Mouse (Mus musculus): ENCODE measurements around the gene Bpifc. TPM values are rescaled to one million over a fixed set of nuclear protein-coding genes. Genes with fewer than 3 reads are reported as not detected.

The Bpifc gene
- polyA plus RNA-seq, 1 experiment from 2014 or later = not detected

DNA sequence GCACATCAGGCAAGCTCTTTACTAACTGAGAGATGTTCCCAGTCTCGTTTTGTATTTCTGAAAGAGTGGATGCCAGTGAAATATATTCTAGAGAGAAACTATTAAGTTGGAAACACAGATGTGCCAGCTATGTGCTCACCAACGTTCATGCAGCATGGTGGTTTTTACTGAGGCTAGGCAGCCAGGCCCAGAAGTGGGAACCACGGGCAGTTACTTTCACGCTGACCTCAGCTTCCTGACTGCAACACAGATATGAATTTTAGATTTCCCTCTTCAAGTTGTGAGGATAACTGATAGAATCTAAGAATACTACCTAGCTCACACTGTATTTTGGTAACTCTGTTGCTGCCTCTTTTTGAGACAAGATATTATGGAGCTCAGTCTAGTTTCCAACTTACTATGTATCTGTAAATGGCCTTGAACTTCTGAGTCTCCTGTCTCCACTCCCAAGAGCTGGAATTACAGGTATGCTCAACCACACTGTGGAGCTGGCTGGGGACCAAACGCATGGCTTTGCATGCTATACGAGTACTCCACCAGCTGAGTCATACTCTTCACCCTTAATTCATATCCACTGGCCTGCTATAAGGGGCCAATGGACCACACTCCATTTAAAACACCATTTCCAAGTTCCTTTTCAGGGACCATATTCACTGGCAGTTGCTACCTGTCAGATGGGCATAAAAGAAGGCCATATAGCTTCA, 22.1 kb downstream of the Bpifc start:
- Histone ChIP-seq H3K27me3 (ENCODE audit: insufficient read depth, low read length) (no peaks in the 10 kb centered on the region), H3K27ac (ENCODE audit: low read depth) (no peak overlapping the region), H3K4me1 (ENCODE audit: insufficient read depth) (no peaks in the 10 kb centered on the region), H3K36me3 (replicated peaks; ENCODE audit: insufficient read depth, low read length) (no peaks in the 10 kb centered on the region), H3K4me2 (ENCODE audit: low read depth, low read length) (no peak overlapping the region), H3K9me3 (ENCODE audit: low read length) (no peaks in the 10 kb centered on the region), H3K4me3 (ENCODE audit: low read depth, low read length) (no peak overlapping the region), H3K9ac (replicated peaks) (no peak overlapping the region)
- DNase-seq (no peak), ATAC-seq (no peak)
- 34% methylated on average over 6 of the region's 6 CpGs for WGBS (ENCODE audit: insufficient replicate concordance)
- TF ChIP-seq CTCF (IDR thresholded peaks at IDR 0.05; ENCODE audit: low read depth) = no peak
- TF ChIP-seq EP300 (IDR thresholded peaks at IDR 0.05; ENCODE audit: low read depth) = no peak

DNA sequence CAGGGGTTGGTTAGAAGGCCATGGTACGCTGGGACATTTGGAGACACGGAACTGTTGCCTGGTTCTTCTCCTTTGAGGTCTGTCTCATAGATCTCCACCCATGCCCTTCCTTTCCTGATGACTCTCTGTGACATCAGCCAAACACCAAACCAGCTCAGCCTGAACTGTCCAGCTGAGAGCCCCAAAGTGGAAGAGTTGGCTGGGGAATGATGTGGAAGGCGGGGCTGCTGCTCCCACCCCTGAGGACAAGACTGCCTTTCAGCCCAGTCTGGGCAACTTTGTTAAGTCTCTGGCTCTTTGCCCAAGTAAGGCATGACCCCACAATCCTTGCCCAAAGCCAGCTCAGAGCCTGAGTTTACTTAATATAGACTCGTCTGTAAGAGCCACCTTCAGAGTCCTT, 38.8 kb downstream of the Bpifc start:
- Histone ChIP-seq H3K4me2 (ENCODE audit: low read depth, low read length) (no peak overlapping the region), H3K36me3 (replicated peaks; ENCODE audit: insufficient read depth, low read length) (no peaks in the 10 kb centered on the region), H3K9me3 (ENCODE audit: low read length) (no peaks in the 10 kb centered on the region), H3K4me1 (ENCODE audit: insufficient read depth) (no peaks in the 10 kb centered on the region), H3K9ac (replicated peaks) (no peak overlapping the region), H3K27ac (ENCODE audit: low read depth) (no peak overlapping the region), H3K4me3 (ENCODE audit: low read depth, low read length) (no peak overlapping the region), H3K27me3 (ENCODE audit: insufficient read depth, low read length) (no peaks in the 10 kb centered on the region)
- no peak for DNase-seq
- 65% methylated on average over 4 of the region's 4 CpGs for whole genome bisulfite sequencing (ENCODE audit: insufficient replicate concordance)
- TF ChIP-seq EP300 (IDR thresholded peaks at IDR 0.05; ENCODE audit: low read depth) (no peak), CTCF (IDR thresholded peaks at IDR 0.05; ENCODE audit: low read depth) (no peak)
- no peak for ATAC-seq

DNA sequence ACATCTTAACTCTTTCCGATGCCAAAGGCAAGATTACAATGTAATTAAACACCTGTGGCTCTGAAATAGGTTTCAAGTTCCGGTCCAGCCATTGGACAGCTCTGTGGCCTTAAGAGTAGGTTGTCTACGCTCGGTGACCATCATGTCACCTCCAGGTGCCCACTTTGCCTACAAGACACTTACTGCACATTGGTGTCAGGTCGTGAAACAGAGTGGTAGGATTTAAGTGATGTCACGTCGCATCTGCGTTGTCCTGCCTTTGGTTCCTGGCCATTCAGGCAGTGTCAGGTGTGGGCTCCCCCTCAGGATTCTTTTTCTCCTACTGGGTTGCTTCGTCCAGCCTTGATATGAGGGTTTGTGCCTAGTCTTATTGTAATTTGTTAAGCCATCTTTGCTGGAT, 39.9 kb downstream of the Bpifc start:
- H3K27me3 ChIP-seq (ENCODE audit: insufficient read depth, low read length) = no peaks in the 10 kb centered on the region
- no peaks in the 10 kb centered on the region for H3K9me3 ChIP-seq (ENCODE audit: low read length)
- DNase-seq (no peak), ATAC-seq (no peak)
- no peaks in the 10 kb centered on the region for H3K36me3 ChIP-seq (replicated peaks; ENCODE audit: insufficient read depth, low read length)
- H3K4me3 ChIP-seq (ENCODE audit: low read depth, low read length) = no peak overlapping the region
- H3K4me2 ChIP-seq (ENCODE audit: low read depth, low read length) = no peak overlapping the region
- no peaks in the 10 kb centered on the region for H3K4me1 ChIP-seq (ENCODE audit: insufficient read depth)
- H3K27ac ChIP-seq (ENCODE audit: low read depth) = no peak overlapping the region
- 76% methylated on average over 9 of the region's 9 CpGs for WGBS (ENCODE audit: insufficient replicate concordance)
- no peak for TF ChIP-seq CTCF (IDR thresholded peaks at IDR 0.05; ENCODE audit: low read depth)
- TF ChIP-seq EP300 (IDR thresholded peaks at IDR 0.05; ENCODE audit: low read depth) = no peak
- no peak overlapping the region for H3K9ac ChIP-seq (replicated peaks)

DNA sequence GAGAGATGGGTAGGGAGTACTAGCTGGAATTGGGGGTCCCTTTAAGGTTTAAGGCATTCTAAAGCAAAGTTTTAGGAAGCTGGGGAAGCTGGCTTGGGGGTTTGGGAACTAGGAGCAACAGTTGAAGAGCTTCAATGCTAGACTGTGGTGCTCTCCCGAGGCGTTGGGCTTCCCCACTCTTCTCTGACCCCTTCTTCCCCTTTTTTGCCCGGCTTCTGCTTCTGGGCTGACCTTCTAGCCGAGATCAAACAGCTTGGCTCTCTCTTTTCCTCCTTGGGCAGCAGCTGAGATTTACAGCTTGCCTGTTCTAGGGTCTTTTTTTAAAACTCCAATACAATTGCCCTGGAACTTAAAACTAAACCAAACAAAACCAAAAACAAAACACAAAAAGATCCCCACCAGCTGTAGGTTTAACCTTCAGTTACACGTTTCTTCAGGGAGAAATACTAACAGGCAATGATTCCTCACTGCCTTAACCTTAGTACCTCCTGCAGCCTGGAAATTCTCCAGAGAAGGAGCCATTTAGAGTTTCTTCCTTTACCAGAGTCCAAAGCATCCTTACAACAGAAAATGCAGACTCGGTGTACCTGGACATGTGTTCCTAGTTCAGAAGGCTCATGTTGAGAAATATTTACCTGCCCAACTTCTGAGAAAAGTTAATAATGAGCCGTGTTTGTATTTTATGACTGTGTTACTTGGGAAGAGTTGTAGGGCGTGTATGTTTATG, 41.6 kb downstream of the Bpifc start:
- TF ChIP-seq CTCF (IDR thresholded peaks at IDR 0.05; ENCODE audit: low read depth) = no peak
- TF ChIP-seq EP300 (IDR thresholded peaks at IDR 0.05; ENCODE audit: low read depth) = no peak
- H3K4me3 ChIP-seq (ENCODE audit: low read depth, low read length) = no peak overlapping the region
- H3K27ac ChIP-seq (ENCODE audit: low read depth) = no peak overlapping the region
- no peaks in the 10 kb centered on the region for H3K36me3 ChIP-seq (replicated peaks; ENCODE audit: insufficient read depth, low read length)
- H3K9me3 ChIP-seq (ENCODE audit: low read length) = no peaks in the 10 kb centered on the region
- 30% methylated on average over 8 of the region's 8 CpGs for WGBS (ENCODE audit: insufficient replicate concordance)
- ATAC-seq (no peak), DNase-seq (no peak)
- H3K9ac ChIP-seq (replicated peaks) = no peak overlapping the region
- no peaks in the 10 kb centered on the region for H3K27me3 ChIP-seq (ENCODE audit: insufficient read depth, low read length)
- no peaks in the 10 kb centered on the region for H3K4me1 ChIP-seq (ENCODE audit: insufficient read depth)
- H3K4me2 ChIP-seq (ENCODE audit: low read depth, low read length) = no peak overlapping the region

DNA sequence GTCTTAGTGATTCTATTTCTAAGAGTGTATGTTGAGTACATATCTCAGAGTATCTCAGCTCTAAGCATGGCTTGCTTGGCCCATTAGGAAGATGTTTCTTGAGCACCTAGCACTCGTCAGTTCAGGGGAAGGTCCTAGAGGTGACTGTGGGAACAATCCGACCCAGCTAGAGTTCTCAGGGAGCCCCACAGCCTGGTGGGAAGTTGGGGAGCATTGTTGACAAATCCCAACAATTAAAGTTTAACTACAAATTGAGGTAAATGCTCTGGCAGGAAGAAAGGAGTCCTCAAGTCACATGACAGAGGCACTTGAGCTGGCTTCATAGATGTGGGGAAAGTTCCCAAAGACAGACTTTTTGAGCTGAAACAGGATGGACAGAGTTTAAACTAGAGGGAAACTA, 43.0 kb downstream of the Bpifc start:
- Histone ChIP-seq H3K9me3 (ENCODE audit: low read length) (no peaks in the 10 kb centered on the region), H3K36me3 (replicated peaks; ENCODE audit: insufficient read depth, low read length) (no peaks in the 10 kb centered on the region), H3K9ac (replicated peaks) (no peak overlapping the region), H3K27me3 (ENCODE audit: insufficient read depth, low read length) (no peaks in the 10 kb centered on the region), H3K4me1 (ENCODE audit: insufficient read depth) (no peaks in the 10 kb centered on the region), H3K4me3 (ENCODE audit: low read depth, low read length) (no peak overlapping the region), H3K27ac (ENCODE audit: low read depth) (no peak overlapping the region), H3K4me2 (ENCODE audit: low read depth, low read length) (no peak overlapping the region)
- ATAC-seq (no peak), DNase-seq (no peak)
- 39% methylated on average over 2 of the region's 2 CpGs for WGBS (ENCODE audit: insufficient replicate concordance)
- no peak for TF ChIP-seq CTCF (IDR thresholded peaks at IDR 0.05; ENCODE audit: low read depth)
- TF ChIP-seq EP300 (IDR thresholded peaks at IDR 0.05; ENCODE audit: low read depth) = no peak

DNA sequence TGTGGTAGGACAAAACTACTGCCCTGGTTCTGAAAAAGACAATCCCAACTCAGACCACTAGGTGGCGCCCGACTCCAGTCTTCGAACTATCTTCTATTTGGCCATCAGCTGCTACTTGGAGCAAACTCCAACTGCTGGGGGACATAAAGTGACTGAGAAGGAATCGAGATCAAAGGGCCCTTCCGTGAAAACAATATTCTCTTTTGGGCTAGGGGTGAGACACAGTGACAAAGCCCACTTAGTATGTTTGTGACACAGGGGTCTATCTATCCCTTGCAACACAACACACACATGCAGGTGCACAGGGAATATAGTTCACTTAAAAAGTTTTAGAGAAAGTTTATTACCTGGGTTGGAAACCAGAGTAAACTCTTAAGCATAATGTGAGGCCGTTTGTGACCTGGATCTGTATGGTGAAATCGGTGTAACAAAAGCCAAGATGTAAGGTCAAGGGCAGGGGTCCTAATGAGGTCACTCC, 43.5 kb downstream of the Bpifc start:
- H3K27ac ChIP-seq (ENCODE audit: low read depth) = no peak overlapping the region
- no peak overlapping the region for H3K4me2 ChIP-seq (ENCODE audit: low read depth, low read length)
- H3K36me3 ChIP-seq (replicated peaks; ENCODE audit: insufficient read depth, low read length) = no peaks in the 10 kb centered on the region
- ATAC-seq = peak; percentile 40; the same call in 1 of the 2 replicates
- H3K9ac ChIP-seq (replicated peaks) = no peak overlapping the region
- 10% methylated on average over 7 of the region's 7 CpGs for WGBS (ENCODE audit: insufficient replicate concordance)
- no peaks in the 10 kb centered on the region for H3K9me3 ChIP-seq (ENCODE audit: low read length)
- peak; percentile 82 for DNase-seq
- no peaks in the 10 kb centered on the region for H3K27me3 ChIP-seq (ENCODE audit: insufficient read depth, low read length)
- TF ChIP-seq EP300 (IDR thresholded peaks at IDR 0.05; ENCODE audit: low read depth) = no peak
- TF ChIP-seq CTCF (IDR thresholded peaks at IDR 0.05; ENCODE audit: low read depth) = peak; percentile 92
- no peaks in the 10 kb centered on the region for H3K4me1 ChIP-seq (ENCODE audit: insufficient read depth)
- H3K4me3 ChIP-seq (ENCODE audit: low read depth, low read length) = no peak overlapping the region

Measured in liver, postnatal 0 days (tissue).